Mouse (Mus musculus) c-Kit-negative CD71-positive TER-119-positive erythroid progenitor cells, embryonic 14.5 days (primary cell): ENCODE results near the gene Rc3h2.

Source experiments
- DNase-seq: peaks from one replicate; pipeline ENCODE4 v3.0.0-alpha.2; 2013; ENCODE audit warnings: low read depth, low spot score

Rc3h2 gene

DNA sequence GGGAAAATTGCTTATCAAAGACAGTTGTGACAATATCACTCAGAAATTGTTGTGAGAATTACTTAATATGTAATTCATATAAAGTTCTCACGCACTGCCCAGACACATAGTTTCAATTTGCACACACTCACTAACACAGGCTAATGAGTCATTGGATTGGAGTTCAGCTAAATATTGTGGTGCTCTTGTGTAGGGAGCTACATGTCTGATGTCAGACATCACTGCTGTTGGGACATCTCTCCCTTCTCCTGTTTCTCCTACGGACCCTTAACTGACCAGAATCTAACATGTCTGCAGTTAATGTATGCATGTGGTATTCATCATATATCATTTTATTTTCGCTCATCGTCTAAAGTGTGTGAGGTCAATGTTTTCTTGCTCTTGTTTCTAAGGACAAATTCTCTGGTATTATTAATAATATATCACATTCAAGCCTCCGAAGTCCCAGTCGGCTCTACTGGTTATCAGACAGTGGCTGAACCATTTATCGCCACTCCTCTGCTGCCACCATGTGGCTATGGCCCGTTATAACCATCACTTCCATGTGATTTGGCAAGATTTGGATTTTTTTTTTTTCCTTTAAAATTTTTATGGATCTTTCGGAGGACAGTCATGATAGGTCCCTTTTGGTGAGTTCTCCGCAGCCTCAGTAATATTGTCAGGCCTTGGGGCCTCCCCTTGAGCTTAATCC, 84.1 kb downstream of the Rc3h2 start:
- DNase-seq = no peak

DNA sequence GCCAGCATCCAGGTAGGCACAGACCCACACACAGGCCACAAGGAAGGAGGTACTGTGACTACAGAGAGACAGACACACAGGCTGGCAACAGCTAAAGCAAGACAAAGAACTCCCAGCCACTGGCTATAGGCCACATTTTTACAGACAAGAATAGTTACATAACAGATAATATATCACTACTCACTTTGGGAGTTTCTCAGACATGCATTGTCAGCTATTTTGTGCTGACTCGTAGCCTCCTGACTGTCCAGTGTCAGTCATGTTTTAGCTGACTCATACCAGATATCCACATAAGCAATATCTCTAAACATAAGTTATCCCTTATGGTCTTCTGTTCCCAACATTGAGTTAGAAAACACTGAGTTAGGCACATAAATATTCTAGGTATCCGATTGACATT, 89.4 kb downstream of the Rc3h2 start:
- DNase-seq = no peak

DNA sequence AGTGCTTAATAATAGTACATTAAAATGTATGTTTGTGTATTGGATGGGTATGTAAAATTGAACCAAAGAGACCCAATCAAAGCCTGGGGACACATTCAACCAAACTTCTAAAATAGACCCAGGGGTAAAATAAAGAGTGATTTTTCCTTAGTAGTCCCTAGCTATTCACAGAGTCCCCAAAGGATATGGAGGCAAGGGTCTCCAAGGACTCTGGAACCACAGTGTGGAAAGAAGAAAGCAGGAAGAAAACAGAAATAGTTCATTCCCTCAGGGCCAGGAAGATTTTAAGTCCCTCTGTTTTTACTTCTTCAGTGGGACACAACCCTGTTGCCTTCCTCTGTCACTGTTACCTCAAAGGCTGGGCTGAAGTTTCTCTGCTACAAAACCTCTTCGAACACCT, 96.5 kb downstream of the Rc3h2 start, which contains the start of gene Olfr368:
Gene Olfr368 (plus strand): TSS at position 301 of the 400 bp plus-strand sequence.
- DNase-seq = no peak
